Mouse (Mus musculus) 416B (cell line): ENCODE measurements around the gene Srrm4.

Source experiments
- DNase-seq: peaks from one replicate; pipeline ENCODE4 v3.0.0; 2011; ENCODE audit warnings: low read depth

Srrm4 gene

GRCm38 (mm10) chr5:116591346-116592048 lies at the start of gene Srrm4:
Srrm4 (minus strand) TSS chr5:116591817.
- no peak for DNase-seq

- no peak for DNase-seq
Observed at GRCm38 (mm10) chr5:116592801-116593430, 1.3 kb upstream of the Srrm4 start.

- DNase-seq, result no peak
Observed at GRCm38 (mm10) chr5:116592049-116592800, 608 bp upstream of the Srrm4 start.

GRCm38 (mm10) chr5:116590698-116591097 lies 919 bp downstream of the Srrm4 start:
- no peak for DNase-seq

- no peak for DNase-seq
Observed at GRCm38 (mm10) chr5:116589631-116590030, 2.0 kb downstream of the Srrm4 start.

GRCm38 (mm10) chr5:116588836-116589235 lies 2.8 kb downstream of the Srrm4 start:
- DNase-seq, result no peak

- DNase-seq, result no peak
Observed at GRCm38 (mm10) chr5:116579533-116579932, 12.1 kb downstream of the Srrm4 start.

GRCm38 (mm10) chr5:116577082-116577481 lies 14.5 kb downstream of the Srrm4 start:
- no peak for DNase-seq

GRCm38 (mm10) chr5:116573307-116573706 lies 18.3 kb downstream of the Srrm4 start:
- DNase-seq, result no peak

GRCm38 (mm10) chr5:116571936-116572335 lies 19.7 kb downstream of the Srrm4 start:
- DNase-seq, result no peak

- DNase-seq, result no peak
Observed at GRCm38 (mm10) chr5:116571232-116571861, 20.3 kb downstream of the Srrm4 start.

GRCm38 (mm10) chr5:116570566-116570965 lies 21.1 kb downstream of the Srrm4 start:
- no peak for DNase-seq

GRCm38 (mm10) chr5:116569629-116570028 lies 22.0 kb downstream of the Srrm4 start:
- DNase-seq, result no peak

GRCm38 (mm10) chr5:116568050-116568449 lies 23.6 kb downstream of the Srrm4 start:
- DNase-seq, result no peak

- no peak for DNase-seq
Observed at GRCm38 (mm10) chr5:116567298-116567697, 24.3 kb downstream of the Srrm4 start.

- DNase-seq, result no peak
Observed at GRCm38 (mm10) chr5:116566385-116567045, 25.1 kb downstream of the Srrm4 start.

- DNase-seq, result no peak
Observed at GRCm38 (mm10) chr5:116565573-116565972, 26.0 kb downstream of the Srrm4 start.

GRCm38 (mm10) chr5:116564391-116564790 lies 27.2 kb downstream of the Srrm4 start:
- no peak for DNase-seq

- no peak for DNase-seq
Observed at GRCm38 (mm10) chr5:116563713-116564112, 27.9 kb downstream of the Srrm4 start.

- no peak for DNase-seq
Observed at GRCm38 (mm10) chr5:116559091-116559490, 32.5 kb downstream of the Srrm4 start.

- no peak for DNase-seq
Observed at GRCm38 (mm10) chr5:116556614-116557013, 35.0 kb downstream of the Srrm4 start.

GRCm38 (mm10) chr5:116553868-116554267 lies 37.7 kb downstream of the Srrm4 start:
- DNase-seq, result no peak
